Mouse (Mus musculus) natural killer cell, adult 2 months (primary cell): ENCODE measurements at regions not wholly inside any gene's neighbourhood (a gene's known extent, or its start where the extent isn't known, plus 50 kb on each side); places are given as distances from the start of the nearest gene placed in this dataset.

Experiments
- DNase-seq, 2 experiments: peaks; one replicate each; pipeline ENCODE4 v3.0.0; 2022; ENCODE audit warnings: low spot score in 2 of 2

- DNase-seq: peak; percentile 45 to 67
Observed at GRCm38 (mm10) chr9:115611713-115612112, 297.5 kb upstream of the Gadl1 start.

GRCm38 (mm10) chr9:115612908-115613307, 296.3 kb upstream of the Gadl1 start:
- no peak for DNase-seq

GRCm38 (mm10) chr9:115614007-115614406, 295.2 kb upstream of the Gadl1 start:
- no peak for DNase-seq

GRCm38 (mm10) chr9:115617909-115618308, 291.3 kb upstream of the Gadl1 start:
- no peak for DNase-seq

GRCm38 (mm10) chr9:115623948-115624347, 285.3 kb upstream of the Gadl1 start:
- peak; percentile 35 to 75 for DNase-seq

- no peak for DNase-seq
Observed at GRCm38 (mm10) chr9:115624721-115625496, 284.3 kb upstream of the Gadl1 start.

- no peak for DNase-seq
Observed at GRCm38 (mm10) chr9:115627551-115627950, 281.7 kb upstream of the Gadl1 start.

GRCm38 (mm10) chr9:115637114-115637513, 272.1 kb upstream of the Gadl1 start:
- DNase-seq: no peak

- no peak for DNase-seq
Observed at GRCm38 (mm10) chr9:115640781-115641180, 268.5 kb upstream of the Gadl1 start.

GRCm38 (mm10) chr9:115642032-115642431, 267.2 kb upstream of the Gadl1 start:
- no peak for DNase-seq

GRCm38 (mm10) chr9:115644953-115645352, 264.3 kb upstream of the Gadl1 start:
- DNase-seq: no peak

- DNase-seq: no peak
Observed at GRCm38 (mm10) chr9:115646226-115646625, 263.0 kb upstream of the Gadl1 start.

- no peak for DNase-seq
Observed at GRCm38 (mm10) chr9:115651708-115652107, 257.5 kb upstream of the Gadl1 start.

GRCm38 (mm10) chr9:115653116-115653515, 256.1 kb upstream of the Gadl1 start:
- no peak for DNase-seq

- peak in 1 of 2 experiments; percentile 83 for DNase-seq
Observed at GRCm38 (mm10) chr9:115654933-115655332, 254.3 kb upstream of the Gadl1 start.

GRCm38 (mm10) chr9:115656538-115656937, 252.7 kb upstream of the Gadl1 start:
- DNase-seq: no peak

- DNase-seq: peak in 1 of 2 experiments; percentile 49
Observed at GRCm38 (mm10) chr9:115656994-115657713, 252.1 kb upstream of the Gadl1 start.

GRCm38 (mm10) chr9:115658477-115658876, 250.8 kb upstream of the Gadl1 start:
- DNase-seq: no peak

- DNase-seq: no peak
Observed at GRCm38 (mm10) chr9:115660371-115660770, 248.9 kb upstream of the Gadl1 start.

- DNase-seq: no peak
Observed at GRCm38 (mm10) chr9:115661834-115662425, 247.3 kb upstream of the Gadl1 start.

GRCm38 (mm10) chr9:115665337-115666004, 243.8 kb upstream of the Gadl1 start:
- DNase-seq: no peak

- DNase-seq: no peak
Observed at GRCm38 (mm10) chr9:115666530-115666929, 242.7 kb upstream of the Gadl1 start.
